In genomic region chr8:113923381-113923780, GRCm38 (mm10) we compare ENCODE assay signal across 13 mouse cellular contexts.
"Had no signal": no experiment of that assay in that cellular context is flagged by ENCODE, and none has a peak within 500 bp of the region (broad histone marks: within the 10 kb centered on the region; RNA-seq: fewer than 3 reads in every experiment).

No protein-coding gene starts in this region.

- H3K4me2 ChIP-seq: limb, embryonic 15.5 days; liver, embryonic 12.5 days; lung, embryonic 14.5 days; midbrain, embryonic 11.5 days; midbrain, embryonic 15.5 days; neural tube, embryonic 13.5 days had no signal

- ATAC-seq: intestine, embryonic 16.5 days; liver, embryonic 12.5 days; midbrain, embryonic 15.5 days had no signal

- H3K27me3 ChIP-seq: limb, embryonic 15.5 days; liver, embryonic 12.5 days; midbrain, embryonic 15.5 days; neural tube, embryonic 13.5 days had no signal

- H3K9ac ChIP-seq: limb, embryonic 15.5 days; liver, embryonic 12.5 days; lung, embryonic 14.5 days; midbrain, embryonic 15.5 days; neural tube, embryonic 13.5 days had no signal

- DNase-seq: kidney, adult 2 months; lung, embryonic 14.5 days; lung, postnatal 10 days; lung, postnatal 4 days; right cerebral cortex, postnatal 14 days; thymus, adult 18-20 months; thymus, postnatal 14 days had no signal

- H3K36me3 ChIP-seq: limb, embryonic 15.5 days; liver, embryonic 12.5 days; midbrain, embryonic 15.5 days; neural tube, embryonic 13.5 days had no signal

- H3K27ac ChIP-seq: limb, embryonic 15.5 days; liver, embryonic 12.5 days; midbrain, embryonic 15.5 days; neural tube, embryonic 13.5 days had no signal

- H3K9me3 ChIP-seq: limb, embryonic 15.5 days; liver, embryonic 12.5 days; midbrain, embryonic 15.5 days; neural tube, embryonic 13.5 days had no signal

- H3K4me1 ChIP-seq: limb, embryonic 15.5 days; liver, embryonic 12.5 days; midbrain, embryonic 15.5 days; neural tube, embryonic 13.5 days had no signal

- H3K4me3 ChIP-seq: limb, embryonic 15.5 days; liver, embryonic 12.5 days; midbrain, embryonic 15.5 days; neural tube, embryonic 13.5 days had no signal
